Mouse (Mus musculus) regulatory T cell (primary cell): ENCODE measurements at regions not wholly inside any gene's neighbourhood (a gene's known extent, or its start where the extent isn't known, plus 50 kb on each side); places are given as distances from the start of the nearest gene placed in this dataset.
"Not testable (repeated sequence)": the region's sequence is repeated elsewhere in the genome, so short reads cannot be mapped to it uniquely, and the experiment has no call there.

Source experiments
- in situ Hi-C: fragments of 300-600 bp; cut with MboI, MseI; formaldehyde crosslinking; loops from one replicate; pipeline ENCODE4 v1.15.1; 2025; ENCODE audit warnings: high pct_unique_total_duplicates

DNA sequence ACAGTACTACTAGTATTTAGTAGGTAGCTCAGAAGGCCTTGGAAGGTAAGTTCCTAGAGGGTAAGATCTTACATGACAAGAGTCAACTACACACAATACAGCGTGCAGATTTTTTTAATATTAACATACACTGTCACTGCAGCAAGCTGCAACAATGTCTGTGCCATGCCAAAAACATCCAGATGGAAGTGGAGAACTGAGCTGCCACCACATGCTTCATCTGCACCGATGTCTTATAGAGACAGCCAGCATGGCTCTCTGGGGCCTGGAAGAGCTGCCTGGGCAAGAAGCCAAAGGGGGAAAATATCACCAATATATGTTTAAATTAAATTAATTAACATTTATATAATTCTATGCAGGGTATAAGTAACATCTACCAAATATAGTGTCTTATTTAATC is 795.3 kb downstream of the Cypt12 start:
- in situ Hi-C loops: no loop called here

DNA sequence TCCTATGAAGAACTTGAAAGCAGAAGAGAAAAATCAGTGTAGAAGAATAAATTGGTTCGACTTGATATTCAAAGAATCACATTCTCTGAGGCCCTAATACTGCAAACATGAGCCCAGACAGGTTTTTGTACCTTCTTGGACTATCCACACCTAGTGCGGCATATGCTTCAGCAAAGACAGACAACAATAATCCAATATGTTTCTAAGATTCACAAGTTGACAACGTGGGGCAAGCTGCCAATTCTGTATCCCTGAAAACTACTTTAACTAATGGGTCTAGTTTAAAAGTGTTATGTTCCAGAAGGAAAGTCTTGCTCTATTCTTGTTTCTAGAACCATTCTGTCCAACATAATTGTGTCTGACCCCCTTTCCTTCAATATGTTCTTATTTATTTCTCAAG is 796.0 kb downstream of the Cypt12 start:
- in situ Hi-C loops: no loop called here

DNA sequence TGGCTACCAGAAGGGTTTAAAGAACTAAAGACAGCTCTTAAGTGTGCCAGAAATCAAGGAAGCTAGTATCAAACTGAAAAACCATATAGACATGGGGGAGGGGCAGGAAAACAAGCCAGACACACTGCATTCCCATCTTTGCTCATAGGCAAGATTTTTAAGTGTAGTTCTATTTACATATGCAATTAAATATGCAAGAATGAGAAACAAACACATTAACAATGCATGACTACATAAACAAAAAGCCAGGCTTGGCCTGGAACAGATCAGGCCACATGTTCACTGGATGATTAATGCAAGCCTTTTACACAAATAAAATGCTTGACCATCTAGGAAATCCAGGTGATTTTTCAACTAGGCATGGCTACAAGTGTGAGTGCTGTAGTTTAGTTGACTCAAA is 798.0 kb downstream of the Cypt12 start:
- in situ Hi-C loops: no loop called here

DNA sequence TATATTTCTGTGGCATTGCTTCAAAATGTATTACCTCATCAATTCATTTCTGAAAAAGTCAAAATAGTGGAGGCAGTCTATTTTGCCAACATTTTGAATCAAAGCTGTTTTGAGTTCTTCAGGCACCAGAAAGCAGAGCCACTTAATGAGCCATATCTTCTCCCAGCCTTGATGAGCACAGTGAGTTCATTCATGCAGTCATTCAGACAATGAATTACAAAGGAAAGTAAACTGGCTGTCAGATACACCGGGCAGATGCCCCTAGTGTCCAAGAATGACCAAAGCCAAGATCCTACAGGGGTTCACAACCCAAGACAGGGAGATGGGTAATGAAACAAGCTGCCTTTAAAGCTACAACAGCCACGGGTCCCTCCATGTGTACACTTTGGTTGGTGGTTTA is 798.7 kb downstream of the Cypt12 start:
- in situ Hi-C loops: no loop called here

DNA sequence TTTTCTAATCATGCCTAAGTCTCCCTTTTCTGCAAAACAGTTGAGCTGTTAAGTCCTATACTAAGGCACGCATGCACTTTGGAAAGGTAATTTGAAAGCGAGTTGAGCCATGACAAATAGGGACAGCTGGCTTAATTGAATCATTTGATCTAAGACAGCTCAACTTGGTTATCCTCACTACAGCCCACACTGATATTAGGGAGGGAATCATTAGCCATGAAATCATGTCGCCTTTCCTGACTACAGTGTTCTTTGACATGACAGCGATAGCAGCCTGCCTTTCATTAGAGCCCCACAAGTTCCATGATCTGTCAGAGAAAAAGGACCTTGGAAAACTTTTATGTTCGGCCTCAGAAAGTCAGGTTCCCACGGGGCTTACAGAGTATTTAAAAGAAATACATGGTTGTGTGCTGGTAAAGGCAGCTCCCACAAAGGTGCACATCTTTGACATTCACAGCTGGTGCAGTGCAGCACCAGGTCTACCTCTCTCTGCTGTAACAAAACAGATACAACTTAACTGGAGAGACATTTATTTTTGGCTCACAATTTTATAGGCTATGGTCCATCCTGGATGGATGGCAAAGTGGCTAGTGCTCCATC is 803.5 kb downstream of the Cypt12 start:
- in situ Hi-C loops: no loop called here

DNA sequence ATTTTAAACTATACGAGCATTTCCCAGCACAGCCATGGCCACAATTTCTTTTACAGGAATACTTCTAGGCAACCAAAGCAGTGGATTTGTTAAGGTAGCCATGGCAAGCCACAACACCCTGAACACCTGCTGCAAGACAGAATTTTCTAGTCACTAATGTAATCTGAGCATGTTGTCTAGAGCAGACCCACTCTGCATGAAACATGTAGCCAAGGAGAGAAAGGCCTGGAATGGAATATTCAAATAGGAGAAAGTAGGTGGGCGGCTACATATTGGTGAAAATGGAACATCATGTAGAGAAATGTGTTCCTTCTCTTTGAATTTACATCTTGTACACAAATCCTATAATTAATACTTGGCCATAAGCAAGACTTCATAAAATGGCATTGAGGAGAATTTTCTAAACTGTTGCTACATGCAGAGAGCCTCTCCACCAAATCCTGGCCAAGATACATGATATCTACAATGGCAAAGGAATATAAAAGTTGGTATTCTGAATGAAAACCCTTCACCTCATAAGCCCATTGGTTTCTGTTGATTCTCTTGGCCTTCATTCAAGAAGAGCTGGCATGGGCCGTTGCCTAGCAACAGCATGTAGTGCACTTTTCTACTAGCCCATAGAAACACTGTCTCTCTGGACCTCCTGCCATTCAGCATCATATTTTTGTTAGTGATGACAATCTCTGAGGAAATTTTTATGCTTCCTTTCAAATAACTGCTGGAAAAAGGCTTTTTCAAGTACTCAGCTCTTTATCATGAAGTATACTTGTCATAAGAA is 816.3 kb downstream of the Cypt12 start:
- in situ Hi-C loops: no loop called here

DNA sequence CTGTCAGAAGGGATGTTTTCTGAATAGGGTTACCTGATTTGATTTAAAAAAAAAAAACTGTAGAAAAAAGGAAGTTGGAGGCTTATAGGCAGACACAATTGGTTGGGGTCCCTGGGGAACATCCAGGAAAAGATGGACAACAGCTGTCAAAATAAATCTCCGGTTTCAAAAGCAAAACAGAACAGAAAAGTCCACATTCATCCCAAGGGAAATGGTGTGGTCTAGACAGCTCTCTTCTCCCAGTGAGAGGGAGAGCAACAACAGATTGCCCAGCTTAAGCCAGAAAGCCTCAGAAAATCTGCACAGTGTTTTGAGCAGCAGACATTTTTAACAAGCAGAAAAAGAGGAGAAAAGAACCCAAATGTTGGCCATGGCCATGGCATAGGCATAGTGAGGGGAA is 830.3 kb downstream of the Cypt12 start:
- in situ Hi-C loops: no loop called here

DNA sequence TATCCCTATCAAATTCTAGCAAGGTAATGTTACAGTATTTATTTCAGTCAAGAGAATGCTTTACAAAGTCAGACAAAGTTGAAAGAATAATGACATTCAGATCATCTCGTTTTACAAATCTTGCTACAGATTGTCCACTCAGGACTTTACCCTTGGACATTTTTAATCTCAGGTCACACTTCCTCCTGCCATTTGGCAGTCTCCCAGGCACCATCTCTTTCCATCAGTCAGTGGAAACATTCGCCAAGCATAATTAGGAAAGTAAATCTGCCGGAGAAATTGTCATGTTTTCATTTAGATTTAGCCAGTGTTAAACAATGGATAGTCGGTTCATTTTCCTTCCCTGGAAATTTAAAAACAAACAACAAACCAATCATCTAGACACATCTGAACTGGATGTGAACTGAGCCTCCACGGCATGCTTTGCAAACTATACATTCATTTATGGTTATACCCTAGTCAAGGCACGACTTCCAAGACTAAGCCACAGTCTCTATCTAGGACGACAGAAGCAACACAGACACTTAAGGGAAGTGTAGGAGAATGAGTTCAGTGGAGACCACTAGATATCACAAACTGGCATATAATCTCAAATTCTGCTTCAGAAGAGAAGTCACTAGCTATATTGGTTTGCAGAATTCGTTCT is 839.4 kb downstream of the Cypt12 start:
- in situ Hi-C loops: no loop called here

DNA sequence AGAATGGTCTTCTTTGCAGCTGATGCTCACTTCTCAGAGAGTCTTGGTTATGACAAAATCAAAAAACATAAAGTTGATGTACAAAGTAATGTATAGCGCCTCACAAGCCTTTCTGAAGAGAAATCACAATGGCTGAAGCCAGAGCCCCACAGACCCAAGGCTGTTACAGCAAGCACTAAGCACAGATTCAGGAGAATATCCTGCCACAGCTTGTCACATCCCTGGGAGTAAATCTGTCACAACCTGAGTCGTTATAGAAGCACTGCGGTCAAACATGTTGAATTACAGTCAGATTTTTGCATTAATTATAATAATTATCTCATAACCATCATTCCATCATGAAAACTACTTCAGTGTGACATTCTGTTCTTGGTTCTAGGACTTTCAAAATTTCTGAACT is 825.7 kb downstream of the 1700064H15Rik start:
- in situ Hi-C loops: no loop called here

DNA sequence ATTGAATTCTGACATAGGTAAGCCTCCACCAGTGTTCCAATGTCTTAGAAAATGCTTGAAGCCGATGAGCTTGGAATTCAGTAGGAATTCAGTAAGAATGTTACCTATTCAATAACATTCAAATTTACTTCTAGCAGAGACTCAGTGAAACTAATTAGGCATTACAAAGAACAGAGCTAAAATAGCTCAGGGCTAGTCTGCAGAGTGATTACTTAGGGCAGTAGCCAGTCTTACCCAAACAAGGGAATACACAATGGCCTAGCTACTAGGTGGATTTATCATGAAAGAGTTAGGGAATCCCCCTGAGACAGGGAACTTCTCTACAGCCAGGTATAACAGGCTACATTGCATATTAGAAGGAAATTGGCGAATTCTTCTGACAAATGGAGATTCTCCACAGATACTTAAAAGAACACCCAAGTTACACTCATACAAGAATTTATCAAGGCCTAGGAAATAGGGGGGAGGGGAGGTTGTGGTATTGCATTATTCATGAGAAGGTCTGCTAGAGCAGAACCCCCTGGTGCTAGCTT is 799.6 kb downstream of the 1700064H15Rik start:
- in situ Hi-C loops: not testable (repeated sequence)

DNA sequence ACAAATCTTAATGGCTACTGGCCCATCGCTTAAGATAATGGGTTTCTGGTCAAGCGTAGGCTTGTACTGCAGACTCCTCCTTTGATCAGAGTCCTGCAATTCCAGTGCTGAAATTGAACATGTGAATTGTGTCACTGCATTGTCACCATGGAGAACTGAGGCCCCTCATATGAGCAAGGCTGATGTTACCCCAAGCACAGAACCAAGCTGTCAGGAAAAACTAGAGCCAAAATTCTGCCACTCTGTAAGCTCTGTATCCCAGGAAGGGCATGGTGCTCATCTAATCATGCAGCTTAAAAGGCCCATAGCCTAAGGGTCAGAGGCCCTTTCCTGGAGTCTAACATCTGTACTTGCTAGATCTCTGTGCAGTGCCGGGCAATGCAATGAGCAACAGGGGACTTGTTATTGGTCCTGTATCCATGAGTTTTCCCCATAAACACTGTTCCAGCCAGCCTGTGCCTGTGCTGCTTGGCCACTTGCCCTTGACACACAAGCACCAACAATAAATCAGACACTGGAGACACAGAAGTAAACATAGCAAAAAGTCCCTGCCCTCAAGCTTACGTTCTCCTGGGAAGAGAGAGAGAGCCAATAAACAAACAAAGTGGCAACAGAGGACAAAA is 760.2 kb downstream of the 1700064H15Rik start:
- in situ Hi-C loops: no loop called here

DNA sequence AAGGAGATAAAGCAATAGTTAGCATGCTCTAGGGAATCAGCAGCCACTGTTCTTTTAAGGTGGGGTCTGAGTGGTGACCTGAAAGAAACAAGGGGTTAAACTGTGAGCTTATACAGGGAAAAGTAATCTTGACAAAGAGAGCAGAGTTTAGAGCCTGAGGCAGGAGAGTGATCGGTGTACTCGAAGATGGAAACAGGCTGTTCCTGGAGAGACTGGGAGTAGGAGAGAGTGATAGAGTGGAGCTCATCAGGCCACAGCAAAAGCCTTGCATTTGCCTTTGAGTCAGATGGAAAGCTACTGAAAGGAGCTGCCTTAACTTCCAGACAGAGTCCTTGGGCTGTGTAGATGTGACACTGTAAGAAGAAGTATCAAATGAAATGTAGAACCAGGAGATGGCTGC is 759.7 kb downstream of the 1700064H15Rik start:
- in situ Hi-C loops: no loop called here

DNA sequence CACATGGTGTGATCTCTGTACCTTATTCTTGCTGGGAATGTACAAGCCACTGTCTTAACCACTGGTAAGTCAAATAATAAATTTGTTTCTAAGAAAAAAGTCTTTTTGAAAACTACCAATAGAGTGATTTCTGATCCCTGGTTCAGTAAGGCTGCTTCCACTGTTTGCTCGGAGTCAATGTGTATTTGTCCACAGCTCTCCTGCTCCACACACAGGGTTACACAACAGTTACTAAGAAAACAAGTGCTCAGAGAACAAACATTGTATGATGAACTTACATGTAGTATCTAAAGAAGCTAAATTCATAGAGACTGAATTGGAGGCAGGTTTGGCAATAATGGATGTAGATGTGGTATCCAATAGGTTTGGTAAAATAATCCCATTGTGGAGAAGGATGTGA is 751.4 kb downstream of the 1700064H15Rik start:
- in situ Hi-C loops: no loop called here

DNA sequence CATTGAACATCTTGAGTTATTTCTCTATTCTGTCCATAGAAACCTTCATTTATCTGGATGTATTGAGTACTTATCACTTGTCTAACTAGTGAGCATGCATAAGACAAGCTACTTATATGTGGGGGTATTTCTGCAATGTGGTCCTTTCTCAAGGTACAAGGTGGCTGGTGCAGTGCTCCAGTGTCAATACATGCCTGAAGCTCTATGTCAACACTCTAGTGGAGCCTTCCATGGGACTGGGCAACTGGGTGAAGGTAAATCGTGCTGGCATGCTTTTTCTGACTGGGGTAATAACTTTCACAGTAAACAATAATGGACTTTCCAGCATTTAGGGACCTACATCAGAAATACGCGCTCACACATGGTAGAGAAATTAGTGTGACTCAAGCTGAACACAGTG is 750.9 kb downstream of the 1700064H15Rik start:
- in situ Hi-C loops: no loop called here

DNA sequence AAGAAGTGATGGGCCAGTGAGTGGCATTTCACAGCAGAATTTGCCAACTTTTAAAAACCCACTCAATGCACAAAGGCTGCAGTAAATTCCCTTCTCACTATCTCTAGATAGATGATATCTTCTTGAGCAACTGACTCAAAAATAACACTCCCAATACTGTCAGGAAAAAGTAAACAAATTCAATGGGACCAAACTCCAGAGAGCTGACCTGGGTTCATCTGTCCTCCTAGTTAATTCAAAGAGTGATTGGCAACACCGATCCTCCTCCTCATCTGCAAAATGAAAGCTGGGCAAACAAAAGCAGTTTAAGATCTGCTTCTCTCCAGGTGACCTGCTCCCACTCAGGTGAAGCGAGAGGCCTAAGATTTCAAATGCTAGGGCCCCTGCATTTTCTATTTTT is 747.3 kb downstream of the 1700064H15Rik start:
- in situ Hi-C loops: no loop called here

DNA sequence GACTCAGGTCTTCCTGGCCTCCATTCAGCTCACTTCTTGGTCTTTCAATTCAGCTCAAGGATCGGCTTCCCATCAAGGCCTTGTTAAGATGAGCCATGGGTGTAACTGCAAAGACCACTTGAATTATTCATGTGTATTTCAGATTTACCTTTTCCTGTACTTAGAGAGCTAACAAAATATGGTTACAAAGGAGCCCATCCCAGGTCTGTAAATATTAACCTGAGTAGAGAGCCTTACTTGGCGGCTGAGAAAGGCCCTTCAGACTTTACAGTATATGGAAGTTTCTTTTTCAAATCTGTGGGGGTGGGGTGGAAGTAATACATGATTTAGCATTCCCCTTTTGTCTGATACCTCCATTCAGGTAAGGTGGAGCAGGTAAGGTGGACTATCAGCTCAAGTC is 735.7 kb downstream of the 1700064H15Rik start:
- in situ Hi-C loops: loop anchor here (10.0 kb wide), 1 partner anchor 1768 kb away; no protein-coding TSS in a partner anchor

DNA sequence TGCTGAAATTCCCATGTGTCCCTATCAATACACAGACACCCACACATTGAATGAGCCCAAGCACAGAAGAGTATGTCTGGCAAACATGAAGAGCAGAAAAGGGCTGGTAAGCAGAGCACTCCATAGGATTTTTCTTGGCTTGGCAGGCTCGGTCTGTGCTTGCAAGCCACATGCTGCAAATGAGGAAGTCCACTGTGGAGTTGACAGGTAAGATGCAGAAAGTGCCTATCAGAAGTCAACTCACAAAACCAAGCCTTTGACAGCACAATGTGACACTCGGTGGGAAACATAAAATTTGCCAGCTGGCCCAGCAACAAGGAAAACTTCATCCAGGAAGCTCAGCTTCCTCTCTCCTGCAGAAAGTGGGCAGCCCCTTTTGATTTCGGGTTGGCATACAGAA is 722.7 kb downstream of the 1700064H15Rik start:
- in situ Hi-C loops: no loop called here

DNA sequence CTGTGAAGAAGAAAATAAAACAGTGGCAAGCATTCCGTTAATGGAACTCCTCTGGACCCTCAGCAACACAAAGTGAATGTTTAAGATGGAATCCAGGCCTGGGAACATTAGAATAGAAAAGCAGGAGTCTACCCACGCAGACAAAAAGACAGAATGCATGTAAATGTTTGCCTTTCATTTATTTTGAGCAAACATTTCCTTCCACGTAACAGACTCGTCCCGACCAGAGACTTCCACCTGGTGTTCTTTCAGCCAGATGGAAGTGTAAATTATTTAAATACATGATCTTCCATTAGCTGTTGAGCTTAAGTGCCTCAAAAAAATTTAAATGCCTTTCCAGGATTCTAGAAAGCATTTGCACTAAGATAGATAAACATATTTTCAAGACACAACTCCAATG is 722.3 kb downstream of the 1700064H15Rik start:
- in situ Hi-C loops: no loop called here

DNA sequence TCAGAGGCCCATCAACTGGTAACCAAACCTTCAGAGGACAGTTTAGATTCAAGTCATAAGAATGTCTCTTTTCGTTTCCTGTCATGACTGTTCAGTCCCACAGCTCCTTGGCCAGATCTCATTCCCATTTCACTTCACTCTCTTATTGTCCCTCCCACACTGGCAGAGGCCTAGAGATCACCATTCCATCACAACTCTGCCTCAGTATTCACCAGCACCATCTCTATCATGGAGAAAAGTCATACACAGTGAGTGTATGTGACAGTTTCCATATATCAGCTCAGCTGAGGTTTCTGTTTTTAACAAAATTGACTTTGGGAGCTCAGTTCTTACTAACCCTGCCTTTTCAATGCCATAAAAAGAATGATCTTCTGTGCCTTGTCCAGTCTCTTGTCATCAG is 719.7 kb downstream of the 1700064H15Rik start:
- in situ Hi-C loops: no loop called here

DNA sequence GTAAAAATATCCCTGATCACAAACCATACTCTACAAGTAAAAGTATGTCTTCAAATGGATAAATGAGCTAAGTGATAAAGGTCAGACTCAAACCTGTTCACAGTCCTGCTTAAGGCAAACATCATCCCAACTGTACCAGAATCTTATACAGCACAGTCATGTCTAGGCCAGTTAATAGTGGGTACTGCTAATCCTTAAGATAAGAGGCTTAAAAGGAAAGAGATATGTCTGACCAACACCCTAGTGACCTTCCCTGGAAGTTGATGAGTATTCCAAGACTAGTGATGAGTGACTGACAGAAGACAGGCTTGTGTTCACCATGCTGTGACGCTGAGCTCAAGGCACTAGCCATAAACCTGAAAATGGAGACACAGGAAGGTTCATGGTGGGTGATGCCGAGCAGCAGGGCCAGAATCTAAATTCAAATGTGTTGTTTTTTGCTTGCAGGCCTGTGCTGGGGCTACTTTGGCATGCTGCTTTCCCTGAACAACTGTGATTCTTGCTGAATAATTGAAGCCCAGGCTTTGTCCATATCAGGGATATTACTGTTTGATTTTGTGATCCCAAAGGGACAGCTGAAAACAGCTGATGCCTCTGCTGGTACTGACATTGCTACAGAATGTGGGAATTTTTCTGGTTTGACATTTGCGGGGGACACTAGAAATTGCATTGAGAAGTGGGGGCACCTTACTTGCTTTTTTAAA is 699.9 kb downstream of the 1700064H15Rik start:
- in situ Hi-C loops: no loop called here

DNA sequence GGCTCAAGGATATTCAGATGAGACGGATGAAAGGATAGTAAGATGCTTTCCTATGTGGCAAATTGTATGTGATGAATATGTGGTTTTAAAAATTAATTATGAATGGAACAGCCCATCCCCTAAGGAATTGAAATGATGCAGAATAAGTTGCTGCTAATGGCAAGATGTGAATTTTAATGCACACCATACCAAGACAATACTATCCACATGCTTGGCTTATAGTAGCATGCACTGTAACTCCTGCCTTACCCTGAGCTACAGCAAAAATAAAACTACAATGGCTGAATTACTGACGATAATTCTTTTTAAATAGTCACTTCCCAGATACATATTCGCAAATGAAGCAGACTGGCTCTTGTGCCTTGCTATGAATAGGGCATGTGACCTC is 699.4 kb downstream of the 1700064H15Rik start:
- in situ Hi-C loops: no loop called here
